Mouse (Mus musculus) stomach, postnatal 0 days (tissue): ENCODE measurements at regions not wholly inside any gene's neighbourhood (a gene's known extent, or its start where the extent isn't known, plus 50 kb on each side); places are given as distances from the start of the nearest gene placed in this dataset.

Experiments
- CTCF ChIP-seq: IDR thresholded peaks from 2 replicates; pipeline ENCODE4 v1.5.1; 2016; ENCODE audit warnings: antibody characterized with exemption, low read depth, mild to moderate bottlenecking, moderate library complexity
- EP300 ChIP-seq: optimal IDR thresholded peaks from 2 replicates; pipeline ENCODE3; 2016; ENCODE audit warnings: antibody characterized with exemption

- TF ChIP-seq EP300 (no peak), CTCF (no peak)
Observed at GRCm38 (mm10) chr3:128938536-128938935, 261.1 kb upstream of the Pitx2 start.
